ENCODE assay signal across 8 mouse cellular contexts in the genomic region with DNA sequence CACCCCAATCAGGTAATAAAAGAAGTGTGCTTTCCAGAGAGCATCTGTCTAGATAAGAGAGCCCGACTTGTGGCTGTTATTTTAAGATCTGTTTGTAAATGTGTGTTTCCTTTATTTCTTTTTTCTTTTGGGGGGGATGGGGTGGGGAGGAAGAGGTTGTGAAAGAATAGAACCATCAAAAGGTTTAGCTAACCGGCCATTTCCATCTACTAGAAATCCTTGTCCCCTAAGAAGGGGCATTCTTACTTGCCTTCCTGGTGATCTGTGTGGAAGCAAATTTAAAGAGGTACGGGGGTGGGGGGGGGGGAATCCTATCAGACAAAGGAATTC. TPM values are rescaled to one million over a fixed set of nuclear protein-coding genes. Genes with fewer than 3 reads are reported as not detected.
A peak's percentile ranks its signal among the peaks of the same experiment; 100 is the strongest.
DNase-seq lines count a peak whose midpoint lies in the region; ATAC-seq and TF ChIP-seq lines count a peak whose summit lies in the region.

No protein-coding gene starts in this region.

- no peaks in the 10 kb centered on the region for H3K9me3 ChIP-seq in limb, embryonic 14.5 days (ENCODE audit: control insufficient read depth, low read length)
- H3K9me3 ChIP-seq in stomach, embryonic 16.5 days (replicated peaks; ENCODE audit: control insufficient read depth, low read length): no peaks in the 10 kb centered on the region

- H3K4me1 ChIP-seq in cerebellum, adult 2 months (ENCODE audit: control insufficient read depth, insufficient read depth, low read length): no peaks in the 10 kb centered on the region
- H3K4me1 ChIP-seq in spleen, adult 2 months (ENCODE audit: control insufficient read depth, insufficient read depth, insufficient read length): peaks cover 6% of the 10 kb centered on the region
- H3K4me1 ChIP-seq in limb, embryonic 14.5 days (ENCODE audit: control insufficient read depth, insufficient read depth, low read length): peaks cover 18% of the 10 kb centered on the region; the same call in 1 of the 2 replicates
- peaks cover 12% of the 10 kb centered on the region for H3K4me1 ChIP-seq in stomach, embryonic 16.5 days (ENCODE audit: control insufficient read depth, insufficient read depth, low read length)

- intact Hi-C loops in gastrocnemius, postnatal 14 days (cut with DNase I; ENCODE audit: low total_unique reads): no loop called here

- H3K4me2 ChIP-seq in limb, embryonic 14.5 days (replicated peaks; ENCODE audit: low read depth, low read length, severe bottlenecking): peak overlapping the region; percentile 87
- peak overlapping the region; percentile 82 for H3K4me2 ChIP-seq in stomach, embryonic 16.5 days (ENCODE audit: low read depth, low read length)

- WGBS in cerebellum, adult 2 months: 6% methylated on average over 3 of the region's 3 CpGs
- 6% methylated on average over 3 of the region's 3 CpGs for WGBS in spleen, adult 2 months
- WGBS in limb, embryonic 14.5 days: 4% methylated on average over 3 of the region's 3 CpGs
- WGBS in stomach, embryonic 16.5 days: 5% methylated on average over 3 of the region's 3 CpGs

- no peak for TF ChIP-seq CTCF in cerebellum, adult 2 months (IDR thresholded peaks at IDR 0.05; ENCODE audit: borderline replicate concordance, insufficient read depth, low read depth, low read length)
- no peak for TF ChIP-seq CTCF in spleen, adult 2 months (IDR thresholded peaks at IDR 0.05; ENCODE audit: extremely low read depth, insufficient read depth, insufficient read length, insufficient replicate concordance)

- no peak for TF ChIP-seq POLR2A in cerebellum, adult 2 months (IDR thresholded peaks at IDR 0.05; ENCODE audit: borderline replicate concordance, insufficient read depth, low read length)
- TF ChIP-seq POLR2A in spleen, adult 2 months (IDR thresholded peaks at IDR 0.05; ENCODE audit: low read depth, low read length): no peak
- TF ChIP-seq POLR2A in limb, embryonic 14.5 days (IDR thresholded peaks at IDR 0.05; ENCODE audit: borderline replicate concordance, extremely low read depth, insufficient read depth, insufficient read length): no peak

- H3K9ac ChIP-seq in limb, embryonic 14.5 days (ENCODE audit: low read depth, low read length, severe bottlenecking): peak overlapping the region; percentile 97
- H3K9ac ChIP-seq in stomach, embryonic 16.5 days (ENCODE audit: low read length): peak overlapping the region; percentile 99

- no peak for ATAC-seq in limb, embryonic 14.5 days (ENCODE audit: low FRiP score, low read depth)
- ATAC-seq in stomach, embryonic 16.5 days (ENCODE audit: insufficient read depth, low FRiP score): no peak

- no peak for DNase-seq in cerebellum, adult 2 months
- DNase-seq in cerebellum, adult 18-20 months: no peak
- DNase-seq in spleen, adult 2 months (ENCODE audit: low read depth in 1 of 2, low spot score in 2 of 2): no peak
- no peak for DNase-seq in spleen, postnatal 10 days (ENCODE audit: low spot score in 2 of 2)
- DNase-seq in limb, embryonic 14.5 days (ENCODE audit: low spot score): no peak
- no peak for DNase-seq in gastrocnemius, postnatal 14 days
- DNase-seq in layer of hippocampus, adult 8-10 months (ENCODE audit: low spot score in 2 of 2): no peak

- 0 out of 2 replicates have a peak, but pooled peaks cover 2% of the 10 kb centered on the region for H3K36me3 ChIP-seq in spleen, adult 2 months (ENCODE audit: control insufficient read depth, insufficient read depth, low read length)
- H3K36me3 ChIP-seq in limb, embryonic 14.5 days (ENCODE audit: control insufficient read depth, insufficient read depth, low read length): peaks cover 15% of the 10 kb centered on the region; the same call in 1 of the 2 replicates
- H3K36me3 ChIP-seq in stomach, embryonic 16.5 days (ENCODE audit: control insufficient read depth, insufficient read depth, low read length): peaks cover 7% of the 10 kb centered on the region; the same call in 1 of the 2 replicates

- no peaks in the 10 kb centered on the region for H3K27me3 ChIP-seq in cerebellum, adult 2 months (ENCODE audit: control insufficient read depth, insufficient read depth, low read length)
- H3K27me3 ChIP-seq in spleen, adult 2 months (ENCODE audit: control insufficient read depth, insufficient read depth, low read length): no peaks in the 10 kb centered on the region
- no peaks in the 10 kb centered on the region for H3K27me3 ChIP-seq in limb, embryonic 14.5 days (ENCODE audit: control insufficient read depth, insufficient read depth, low read length)
- H3K27me3 ChIP-seq in stomach, embryonic 16.5 days (ENCODE audit: control insufficient read depth, insufficient read depth, low read length): no peaks in the 10 kb centered on the region

- H3K27ac ChIP-seq in cerebellum, adult 2 months (ENCODE audit: insufficient read depth, low read length): no peak overlapping the region
- H3K27ac ChIP-seq in spleen, adult 2 months (ENCODE audit: insufficient read depth, low read length): no peak overlapping the region
- no peak overlapping the region for H3K27ac ChIP-seq in limb, embryonic 14.5 days (replicated peaks; ENCODE audit: low read depth, low read length)
- no peak overlapping the region for H3K27ac ChIP-seq in stomach, embryonic 16.5 days (ENCODE audit: low read length)

- peak overlapping the region; percentile 81 for H3K4me3 ChIP-seq in cerebellum, adult 2 months (replicated peaks; ENCODE audit: insufficient read depth, low read depth, low read length)
- H3K4me3 ChIP-seq in spleen, adult 2 months (ENCODE audit: extremely low read depth, insufficient read depth, insufficient read length): peak overlapping the region; percentile 87
- H3K4me3 ChIP-seq in limb, embryonic 14.5 days (replicated peaks; ENCODE audit: low read length): peak overlapping the region; percentile 94
- H3K4me3 ChIP-seq in stomach, embryonic 16.5 days (replicated peaks; ENCODE audit: low read length): peak overlapping the region; percentile 93

RNA-seq across cellular contexts. Expression of gene Rcor1, which starts 1.3 kb away (rescaled TPM):
- polyA plus RNA-seq in cerebellum, adult 2 months (2012; rRNA removed): 15.8 and 16.7 TPM in 2 replicates
- 7.1 and 7.8 TPM in 2 replicates for polyA plus RNA-seq in spleen, adult 2 months (2012; rRNA removed)
- 29.4 and 30.2 TPM in 2 replicates for polyA plus RNA-seq in limb, embryonic 14.5 days (2012; rRNA removed)
- 17.7 and 20.6 TPM in 2 replicates for polyA plus RNA-seq in limb, embryonic 14.5 days (2014; fragmentation: Nextera tagmentation; extraction: Ambion mirVana)
- 9.5 and 10.9 TPM in 2 replicates for polyA plus RNA-seq in stomach, embryonic 16.5 days (2015; fragmentation: Nextera tagmentation; extraction: Ambion mirVana)
- total RNA-seq in gastrocnemius, postnatal 14 days (2021): 10 to 100 TPM; 11.5 to 12.7 TPM
- total RNA-seq in layer of hippocampus, adult 8-10 months (2022): 10 to 100 TPM; 14.9 to 19.8 (median 17.1) TPM
